Mouse (Mus musculus): ENCODE measurements around the gene Ngef. TPM values are rescaled to one million over a fixed set of nuclear protein-coding genes. Genes with fewer than 3 reads are reported as not detected.

Ngef gene
- polyA plus RNA-seq, 1 experiment from 2014 or later, result 32.6 TPM

DNA sequence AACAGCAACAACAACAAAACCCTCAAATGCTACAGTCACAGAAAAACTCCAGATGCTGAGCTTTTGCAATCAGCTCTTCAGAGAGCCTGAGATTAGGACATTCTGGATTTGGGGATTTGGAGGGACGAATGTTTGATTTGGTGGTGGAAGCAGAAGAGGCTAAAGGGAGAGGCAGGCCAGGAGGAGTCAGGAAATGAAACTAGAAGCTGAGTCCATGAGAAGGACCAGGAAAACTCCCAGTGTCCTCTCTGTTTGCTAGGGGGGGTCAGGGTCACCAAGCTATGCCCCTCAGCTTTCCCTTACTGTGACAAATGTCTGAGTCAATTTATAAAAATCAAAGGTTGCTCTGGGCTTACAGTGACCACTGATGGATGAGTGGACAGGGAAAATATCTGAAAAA is 20.1 kb downstream of the Ngef start:
- 90% methylated on average over 1 of the region's 1 CpGs for WGBS
- no peak for ATAC-seq (ENCODE audit: low FRiP score)
- no peaks in the 10 kb centered on the region for H3K9me3 ChIP-seq (replicated peaks)
- no peak overlapping the region for H3K4me2 ChIP-seq
- no peaks in the 10 kb centered on the region for H3K36me3 ChIP-seq
- no peaks in the 10 kb centered on the region for H3K27me3 ChIP-seq (replicated peaks)
- H3K9ac ChIP-seq (replicated peaks), result no peak overlapping the region
- no peak overlapping the region for H3K4me3 ChIP-seq (replicated peaks)
- H3K4me1 ChIP-seq, result no peaks in the 10 kb centered on the region
- H3K27ac ChIP-seq (replicated peaks), result no peak overlapping the region

DNA sequence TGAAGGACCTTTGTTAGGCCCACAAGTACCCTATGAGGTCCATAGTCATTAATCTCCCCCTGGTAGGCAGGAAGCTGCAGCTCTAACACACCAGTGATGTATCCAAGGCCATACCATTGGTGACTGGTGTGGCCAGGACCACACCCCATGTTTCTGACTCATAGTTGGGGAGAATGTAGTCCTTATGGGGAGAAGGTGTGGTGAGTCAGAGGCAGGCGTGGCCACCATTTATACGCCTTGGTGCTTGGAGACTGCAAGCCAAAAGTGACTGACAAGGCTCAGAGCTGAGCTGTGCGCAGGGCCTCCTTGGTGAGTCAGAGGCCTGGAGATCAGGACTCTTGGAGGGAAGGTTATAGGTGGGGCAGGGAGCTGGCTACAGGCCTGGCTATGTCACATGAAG is 22.7 kb downstream of the Ngef start:
- H3K27ac ChIP-seq (replicated peaks), result no peak overlapping the region
- no peaks in the 10 kb centered on the region for H3K36me3 ChIP-seq
- no peak overlapping the region for H3K9ac ChIP-seq (replicated peaks)
- peaks cover 6% of the 10 kb centered on the region for H3K4me1 ChIP-seq
- no peaks in the 10 kb centered on the region for H3K9me3 ChIP-seq (replicated peaks)
- 94% methylated on average over 3 of the region's 3 CpGs for WGBS
- no peak overlapping the region for H3K4me3 ChIP-seq (replicated peaks)
- ATAC-seq (ENCODE audit: low FRiP score), result no peak
- H3K27me3 ChIP-seq (replicated peaks), result no peaks in the 10 kb centered on the region
- no peak overlapping the region for H3K4me2 ChIP-seq

DNA sequence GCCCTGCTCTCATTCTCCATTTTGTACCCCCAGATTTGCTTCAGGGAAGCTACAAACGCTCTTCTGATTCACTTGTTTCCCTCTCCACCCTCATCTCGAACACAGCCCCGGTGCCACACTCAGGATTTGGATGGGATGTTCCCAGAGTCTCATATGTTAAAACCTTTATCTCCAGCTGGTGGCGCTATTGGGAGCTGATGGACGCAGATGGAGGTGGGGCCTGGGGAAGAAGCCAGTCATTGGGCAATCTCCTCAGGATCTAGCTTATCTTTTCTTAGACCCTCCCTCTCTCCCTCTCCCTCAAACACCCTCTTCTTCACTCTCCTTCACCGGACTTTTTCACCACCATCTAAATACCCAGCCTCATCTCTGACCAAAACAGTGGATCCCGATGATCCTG is 32.1 kb downstream of the Ngef start:
- H3K9ac ChIP-seq (replicated peaks), result no peak overlapping the region
- WGBS, result 31% methylated on average over 7 of the region's 7 CpGs

DNA sequence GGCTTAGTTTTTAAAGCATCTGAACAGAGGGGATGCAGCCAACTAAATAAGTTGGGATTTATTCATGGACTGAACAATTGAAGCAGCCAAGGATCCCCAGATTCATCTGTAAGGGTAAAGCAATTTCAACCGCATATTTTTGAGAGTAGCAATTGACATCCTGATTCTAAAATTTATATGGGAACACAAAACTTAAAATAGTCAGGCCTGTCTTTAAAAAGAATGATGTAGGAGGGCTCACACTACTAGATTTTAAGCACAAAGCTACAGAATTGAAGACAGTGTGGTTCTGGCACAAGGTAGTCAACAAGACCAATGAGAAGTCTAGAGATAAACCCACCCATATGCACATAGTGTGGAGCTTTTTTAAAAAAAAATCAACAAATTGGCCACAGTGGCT is 36.7 kb downstream of the Ngef start:
- no peak overlapping the region for H3K9ac ChIP-seq (replicated peaks)
- no peak for ATAC-seq (ENCODE audit: low FRiP score)
- no peaks in the 10 kb centered on the region for H3K9me3 ChIP-seq (replicated peaks)
- H3K4me1 ChIP-seq, result no peaks in the 10 kb centered on the region
- H3K27ac ChIP-seq (replicated peaks), result no peak overlapping the region
- no peaks in the 10 kb centered on the region for H3K36me3 ChIP-seq
- no peaks in the 10 kb centered on the region for H3K27me3 ChIP-seq (replicated peaks)
- H3K4me3 ChIP-seq (replicated peaks), result no peak overlapping the region
- 92% methylated on average over 1 of the region's 1 CpGs for WGBS
- H3K4me2 ChIP-seq, result no peak overlapping the region

More for the DNA sequence above, 32.1 kb downstream of the Ngef start:
- Histone ChIP-seq H3K36me3 (no peaks in the 10 kb centered on the region), H3K27me3 (replicated peaks) (no peaks in the 10 kb centered on the region), H3K27ac (replicated peaks) (no peak overlapping the region), H3K4me1 (peaks cover 11% of the 10 kb centered on the region), H3K9me3 (replicated peaks) (no peaks in the 10 kb centered on the region), H3K4me3 (replicated peaks) (no peak overlapping the region), H3K4me2 (no peak overlapping the region)
- ATAC-seq (ENCODE audit: low FRiP score), result no peak

DNA sequence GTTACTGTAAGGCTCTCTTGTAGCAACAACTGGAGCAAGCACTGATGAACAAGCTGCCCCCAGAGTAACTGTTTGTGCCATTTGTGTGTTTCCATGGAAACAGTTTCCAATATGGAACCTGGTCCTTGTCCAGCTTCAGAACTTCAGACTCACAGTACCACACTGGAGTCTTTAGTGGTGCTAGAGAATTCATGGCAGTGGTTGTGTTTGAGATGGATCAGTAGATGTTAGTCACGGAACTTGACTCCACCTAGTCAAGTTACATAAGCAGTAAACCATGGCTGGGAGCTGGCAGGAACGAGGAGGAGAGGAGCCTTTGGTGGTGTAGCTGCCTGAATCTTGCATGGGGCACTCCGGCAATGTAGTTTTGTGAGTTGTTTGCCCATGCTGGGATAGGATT is 39.6 kb downstream of the Ngef start:
- ATAC-seq (ENCODE audit: low FRiP score), result no peak
- 83% methylated on average over 3 of the region's 3 CpGs for WGBS
- H3K4me2 ChIP-seq, result no peak overlapping the region

DNA sequence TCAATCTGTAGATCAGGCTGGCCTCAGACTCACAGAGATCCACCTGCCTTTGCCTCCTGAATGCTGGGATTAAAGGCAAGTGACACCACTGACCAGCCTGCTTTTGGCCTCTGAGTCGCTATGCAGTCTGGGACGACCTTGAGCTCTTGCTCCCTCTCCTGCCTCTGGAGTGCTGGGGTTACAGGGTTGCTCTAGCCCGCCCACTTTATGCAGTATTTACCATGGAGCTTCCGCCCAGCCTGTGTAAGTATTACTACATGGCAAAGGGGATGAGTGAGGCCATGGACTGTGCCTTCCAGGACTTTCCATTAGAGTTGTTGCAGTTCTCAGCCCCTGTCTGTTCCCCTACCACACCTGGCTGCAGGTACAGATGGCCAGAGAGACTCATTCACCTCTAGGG is 41.3 kb downstream of the Ngef start:
- Histone ChIP-seq H3K27me3 (replicated peaks) (no peaks in the 10 kb centered on the region), H3K4me3 (replicated peaks) (no peak overlapping the region), H3K4me1 (no peaks in the 10 kb centered on the region), H3K4me2 (no peak overlapping the region), H3K9me3 (replicated peaks) (no peaks in the 10 kb centered on the region), H3K27ac (replicated peaks) (no peak overlapping the region), H3K9ac (replicated peaks) (no peak overlapping the region), H3K36me3 (no peaks in the 10 kb centered on the region)
- 88% methylated on average over 4 of the region's 4 CpGs for WGBS
- no peak for ATAC-seq (ENCODE audit: low FRiP score)

More for the DNA sequence above, 39.6 kb downstream of the Ngef start:
- H3K27ac ChIP-seq (replicated peaks), result no peak overlapping the region
- no peak overlapping the region for H3K4me3 ChIP-seq (replicated peaks)
- H3K9ac ChIP-seq (replicated peaks), result no peak overlapping the region
- no peaks in the 10 kb centered on the region for H3K36me3 ChIP-seq
- no peaks in the 10 kb centered on the region for H3K4me1 ChIP-seq
- H3K27me3 ChIP-seq (replicated peaks), result no peaks in the 10 kb centered on the region
- no peaks in the 10 kb centered on the region for H3K9me3 ChIP-seq (replicated peaks)

DNA sequence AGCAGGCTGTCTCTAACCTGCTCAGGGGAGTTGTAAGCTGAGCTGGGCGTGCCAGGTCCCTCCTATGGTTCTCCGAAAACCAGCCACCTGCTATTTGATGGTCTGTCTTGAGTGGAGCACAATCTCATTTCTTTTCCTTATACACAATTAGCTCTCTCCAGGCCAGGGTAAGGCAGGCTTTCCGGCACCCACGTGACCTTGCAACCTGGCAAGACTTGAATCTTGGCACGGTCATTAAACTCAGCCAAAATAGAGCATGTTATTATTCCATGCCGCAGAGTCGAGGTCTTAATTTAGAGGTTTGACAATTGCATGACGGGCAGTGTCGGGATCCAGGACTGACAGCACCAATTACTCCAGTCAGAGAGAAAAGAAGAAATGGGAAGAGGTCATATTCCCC is 46.5 kb downstream of the Ngef start:
- no peak for ATAC-seq (ENCODE audit: low FRiP score)
- no peak overlapping the region for H3K4me3 ChIP-seq (replicated peaks)
- no peak overlapping the region for H3K4me2 ChIP-seq
- no peaks in the 10 kb centered on the region for H3K4me1 ChIP-seq
- H3K27ac ChIP-seq (replicated peaks), result no peak overlapping the region
- H3K27me3 ChIP-seq (replicated peaks), result no peaks in the 10 kb centered on the region
- H3K9me3 ChIP-seq (replicated peaks), result no peaks in the 10 kb centered on the region
- H3K9ac ChIP-seq (replicated peaks), result no peak overlapping the region
- H3K36me3 ChIP-seq, result no peaks in the 10 kb centered on the region
- 84% methylated on average over 9 of the region's 9 CpGs for WGBS

DNA sequence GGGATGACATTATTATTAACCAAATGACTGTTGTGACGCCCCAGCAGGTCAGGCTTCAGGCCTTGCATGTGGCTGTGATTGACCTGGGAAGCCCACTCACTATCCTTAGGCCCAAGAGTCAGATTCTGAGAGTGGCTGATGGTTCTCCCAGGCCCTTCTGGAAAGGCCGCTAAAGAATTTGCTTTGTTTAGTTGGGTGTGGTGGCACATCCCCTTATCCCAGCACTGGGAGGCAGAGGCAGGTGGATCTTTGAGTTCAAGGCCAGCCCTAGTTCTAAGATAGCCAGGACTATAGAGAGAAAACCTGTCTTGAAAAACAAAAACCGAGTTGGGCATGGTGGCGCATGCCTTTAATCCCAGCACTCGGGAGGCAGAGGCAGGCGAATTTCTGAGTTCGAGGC is 48.6 kb downstream of the Ngef start:
- Histone ChIP-seq H3K4me2 (no peak overlapping the region), H3K27ac (replicated peaks) (no peak overlapping the region), H3K27me3 (replicated peaks) (no peaks in the 10 kb centered on the region), H3K4me3 (replicated peaks) (no peak overlapping the region), H3K36me3 (no peaks in the 10 kb centered on the region), H3K9me3 (replicated peaks) (no peaks in the 10 kb centered on the region), H3K4me1 (peaks cover 5% of the 10 kb centered on the region; the same call in 1 of the 2 replicates), H3K9ac (replicated peaks) (no peak overlapping the region)
- ATAC-seq (ENCODE audit: low FRiP score), result no peak
- 94% methylated on average over 7 of the region's 7 CpGs for WGBS

DNA sequence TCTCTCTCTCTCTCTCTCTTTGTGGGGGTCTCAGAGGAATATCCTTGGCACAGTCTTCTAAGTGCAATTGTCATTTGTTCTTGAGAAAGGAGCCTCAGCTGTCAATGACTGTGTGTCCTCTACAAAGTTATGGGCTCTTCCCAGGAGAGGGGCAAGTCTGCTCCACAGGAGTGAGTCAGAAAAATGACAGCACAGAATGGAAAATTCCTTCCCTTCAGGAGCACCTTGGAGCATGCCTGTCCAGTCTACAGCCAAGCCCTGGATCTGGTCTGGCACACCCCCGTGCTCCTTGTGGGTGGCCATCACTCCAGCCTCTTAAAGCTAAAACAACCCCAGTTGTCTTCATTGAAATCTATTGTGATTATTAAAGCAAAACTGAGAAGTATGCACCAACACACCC is 52.1 kb downstream of the Ngef start:
- Histone ChIP-seq H3K36me3 (no peaks in the 10 kb centered on the region), H3K4me2 (no peak overlapping the region)
- 77% methylated on average over 1 of the region's 1 CpGs for WGBS

DNA sequence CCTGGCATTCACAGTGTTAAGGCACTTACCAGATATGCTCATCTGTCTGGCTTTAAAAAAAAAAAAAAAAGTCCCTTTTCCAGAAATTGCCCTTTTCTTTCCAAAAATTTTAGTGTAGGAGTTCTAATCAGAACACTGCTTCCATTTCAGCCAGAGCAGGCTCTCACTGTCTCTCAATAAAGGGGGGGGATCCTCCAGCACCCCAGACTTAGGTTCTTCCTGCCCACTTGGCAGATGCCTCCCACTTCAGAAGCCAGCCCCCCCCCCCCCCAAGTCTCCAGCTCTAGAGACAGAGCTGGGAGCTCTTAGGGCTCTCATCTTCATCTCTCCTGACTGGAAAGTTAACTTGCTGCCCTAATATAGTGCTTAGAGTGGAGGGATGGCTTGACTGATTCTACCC is 53.2 kb downstream of the Ngef start:
- Histone ChIP-seq H3K27me3 (replicated peaks) (no peaks in the 10 kb centered on the region), H3K9ac (replicated peaks) (no peak overlapping the region), H3K27ac (replicated peaks) (no peak overlapping the region), H3K4me2 (peak overlapping the region; percentile 26; the same call in 1 of the 2 replicates), H3K36me3 (no peaks in the 10 kb centered on the region), H3K4me3 (replicated peaks) (no peak overlapping the region), H3K4me1 (peaks cover 5% of the 10 kb centered on the region; the same call in 1 of the 2 replicates), H3K9me3 (replicated peaks) (no peaks in the 10 kb centered on the region)
- ATAC-seq (ENCODE audit: low FRiP score), result no peak

More for the DNA sequence above, 52.1 kb downstream of the Ngef start:
- no peak overlapping the region for H3K9ac ChIP-seq (replicated peaks)
- H3K4me1 ChIP-seq, result peaks cover 5% of the 10 kb centered on the region; the same call in 1 of the 2 replicates
- H3K27me3 ChIP-seq (replicated peaks), result no peaks in the 10 kb centered on the region
- no peak for ATAC-seq (ENCODE audit: low FRiP score)
- H3K27ac ChIP-seq (replicated peaks), result no peak overlapping the region
- no peak overlapping the region for H3K4me3 ChIP-seq (replicated peaks)
- no peaks in the 10 kb centered on the region for H3K9me3 ChIP-seq (replicated peaks)

DNA sequence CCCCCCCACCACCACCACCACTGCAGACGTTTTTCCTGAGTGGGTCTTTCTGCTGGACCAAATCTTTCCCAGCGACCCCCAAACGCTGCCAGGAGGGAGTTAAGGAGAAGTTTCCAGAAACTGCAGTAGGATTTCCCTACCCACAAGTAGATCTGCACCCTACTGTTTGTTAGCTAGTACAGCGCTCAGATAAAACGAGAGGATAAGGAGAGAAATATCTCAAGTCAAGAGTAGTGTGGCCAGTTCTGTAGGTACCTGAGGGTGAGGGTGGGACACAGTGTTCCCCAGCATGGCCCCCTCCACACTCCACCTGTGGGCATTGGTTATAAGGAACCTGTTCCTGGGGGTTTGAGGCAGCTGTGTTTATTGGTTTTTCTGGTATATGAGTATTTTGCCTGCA is 62.8 kb downstream of the Ngef start:
- Histone ChIP-seq H3K9ac (replicated peaks) (no peak overlapping the region), H3K27me3 (replicated peaks) (peaks cover 22% of the 10 kb centered on the region), H3K36me3 (no peaks in the 10 kb centered on the region), H3K4me3 (replicated peaks) (peak overlapping the region; percentile 70), H3K9me3 (replicated peaks) (no peaks in the 10 kb centered on the region), H3K4me1 (peaks cover 22% of the 10 kb centered on the region), H3K27ac (replicated peaks) (peak overlapping the region; percentile 33; the same call in 1 of the 2 replicates), H3K4me2 (peak overlapping the region; percentile 97)
- ATAC-seq (ENCODE audit: low FRiP score), result peak; percentile 10; the same call in 1 of the 2 replicates
- 13% methylated on average over 5 of the region's 5 CpGs for WGBS

DNA sequence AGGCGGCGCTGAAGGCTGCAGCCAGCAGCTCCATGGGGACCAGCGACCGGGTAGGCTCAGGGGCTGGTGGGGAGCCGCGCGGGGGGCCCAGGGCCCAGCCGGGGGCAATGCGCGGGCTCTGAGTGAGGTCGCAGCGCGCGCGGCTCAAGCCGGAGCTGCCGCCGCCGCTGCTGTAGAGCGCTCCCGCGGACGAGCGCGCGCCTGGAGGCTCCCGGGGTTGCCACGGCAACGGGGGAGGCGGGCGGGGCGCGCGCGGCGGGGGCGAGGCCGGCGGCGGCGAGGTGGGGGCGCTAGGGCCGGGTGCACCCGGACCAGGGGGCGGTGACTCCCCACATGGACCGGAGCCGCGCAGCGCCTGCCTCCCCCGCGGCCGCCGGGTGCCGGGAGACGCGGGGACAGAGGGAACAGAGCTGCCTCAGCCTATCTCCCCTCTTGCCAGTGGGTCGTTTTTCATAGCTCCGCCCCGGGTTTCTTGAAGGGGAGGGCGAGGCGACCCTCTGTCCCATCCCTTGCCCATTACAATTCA is 63.4 kb downstream of the Ngef start:
- no peaks in the 10 kb centered on the region for H3K36me3 ChIP-seq
- WGBS, result under 1% methylated on average over 57 of the region's 61 CpGs
- H3K27ac ChIP-seq (replicated peaks), result peak overlapping the region; percentile 33; the same call in 1 of the 2 replicates
- peak overlapping the region; percentile 97 for H3K4me2 ChIP-seq
- H3K9me3 ChIP-seq (replicated peaks), result no peaks in the 10 kb centered on the region
- peak; percentile 93 for ATAC-seq (ENCODE audit: low FRiP score)
- H3K4me1 ChIP-seq, result peaks cover 22% of the 10 kb centered on the region
- peaks cover 22% of the 10 kb centered on the region for H3K27me3 ChIP-seq (replicated peaks)
- peak overlapping the region; percentile 60 for H3K9ac ChIP-seq (replicated peaks)
- peak overlapping the region; percentile 70 for H3K4me3 ChIP-seq (replicated peaks)
